Mouse (Mus musculus) stomach, embryonic 16.5 days (tissue): ENCODE measurements around the gene Afg1l. TPM values are rescaled to one million over a fixed set of nuclear protein-coding genes. Genes with fewer than 3 reads are reported as not detected.

Source experiments
- ATAC-seq: fragments of 200-750 bp; cut with Nextera tagmentation; 2 replicates; pipeline ENCODE4 v1.8.0; 2017; ENCODE audit warnings: moderate number of reproducible peaks, moderate TSS enrichment; ENCODE audit not compliant: insufficient read depth, low FRiP score
- H3K27ac ChIP-seq: fragments of 300-500 bp; sonication (generic); 2 replicates; pipeline ENCODE4 v1.5.1; 2014; ENCODE audit warnings: low read length
- H3K27me3 ChIP-seq: fragments of 300-500 bp; sonication (generic); 2 replicates; pipeline ENCODE4 v1.6.1; 2014; ENCODE audit warnings: low read length, control low read depth, mixed read lengths; ENCODE audit not compliant: control insufficient read depth, insufficient read depth
- H3K36me3 ChIP-seq: fragments of 300-500 bp; sonication (generic); 2 replicates; pipeline ENCODE4 v1.6.1; 2014; ENCODE audit warnings: low read length; ENCODE audit not compliant: control insufficient read depth, insufficient read depth
- H3K4me1 ChIP-seq: fragments of 300-500 bp; sonication (generic); 2 replicates; pipeline ENCODE4 v1.6.1; 2014; ENCODE audit warnings: low read length, control low read depth, mixed read lengths; ENCODE audit not compliant: control insufficient read depth, insufficient read depth
- H3K4me2 ChIP-seq: fragments of 300-500 bp; sonication (generic); 2 replicates; pipeline ENCODE4 v1.6.1; 2014; ENCODE audit warnings: low read depth, low read length, mixed read lengths
- H3K4me3 ChIP-seq: fragments of 300-500 bp; sonication (generic); replicated peaks from 2 replicates; pipeline ENCODE4 v1.5.1; 2014; ENCODE audit warnings: mild to moderate bottlenecking, low read length
- H3K9ac ChIP-seq: fragments of 300-500 bp; sonication (generic); 2 replicates; pipeline ENCODE4 v1.6.1; 2014; ENCODE audit warnings: low read length
- H3K9me3 ChIP-seq: fragments of 300-500 bp; sonication (generic); replicated peaks from 2 replicates; pipeline ENCODE4 v1.6.1; 2016; ENCODE audit warnings: low read length, control low read depth; ENCODE audit not compliant: control insufficient read depth
- WGBS: fragments of 180-500 bp; shearing (Covaris S2); extraction: QIAGEN DNeasy Blood & Tissue Kit; methylation state at CpG from one replicate; pipeline ENCODE4 v1.1.7; 2014; 5-methylcytosine and 5-hydroxymethylcytosine counted together
- polyA plus RNA-seq: library from polyadenylated mRNA; unstranded; fragments of >200 nt; fragmentation: Nextera tagmentation; extraction: Ambion mirVana; gene quantifications from 2 replicates; pipeline ENCODE4 v1.2.1, GENCODE M21; 2015

Afg1l gene
- polyA plus RNA-seq, 1 experiment from 2014 or later: 9.2 TPM

GRCm38 (mm10) chr10:42325305-42325704, 153.1 kb downstream of the Afg1l start:
- no peak overlapping the region for H3K9ac ChIP-seq
- no peak overlapping the region for H3K27ac ChIP-seq
- ATAC-seq: no peak
- no peaks in the 10 kb centered on the region for H3K4me1 ChIP-seq
- no peaks in the 10 kb centered on the region for H3K9me3 ChIP-seq
- no peak overlapping the region for H3K4me3 ChIP-seq
- 89% methylated on average over 10 of the region's 10 CpGs for WGBS
- no peaks in the 10 kb centered on the region for H3K36me3 ChIP-seq
- no peaks in the 10 kb centered on the region for H3K27me3 ChIP-seq
- H3K4me2 ChIP-seq: no peak overlapping the region

- H3K9ac ChIP-seq: no peak overlapping the region
- H3K4me3 ChIP-seq: no peak overlapping the region
- no peaks in the 10 kb centered on the region for H3K9me3 ChIP-seq
- H3K4me1 ChIP-seq: no peaks in the 10 kb centered on the region
- H3K27ac ChIP-seq: no peak overlapping the region
- H3K4me2 ChIP-seq: no peak overlapping the region
- no peaks in the 10 kb centered on the region for H3K36me3 ChIP-seq
- ATAC-seq: no peak
- no peaks in the 10 kb centered on the region for H3K27me3 ChIP-seq
Measured at GRCm38 (mm10) chr10:42323978-42324377, 154.4 kb downstream of the Afg1l start.

GRCm38 (mm10) chr10:42313222-42313786, 165.1 kb downstream of the Afg1l start:
- WGBS: 58% methylated on average over 22 of the region's 22 CpGs
- no peak overlapping the region for H3K4me3 ChIP-seq
- no peak overlapping the region for H3K9ac ChIP-seq
- no peaks in the 10 kb centered on the region; the same call in 1 of the 2 replicates for H3K27me3 ChIP-seq
- no peak for ATAC-seq
- no peaks in the 10 kb centered on the region for H3K9me3 ChIP-seq
- H3K36me3 ChIP-seq: no peaks in the 10 kb centered on the region
- H3K27ac ChIP-seq: no peak overlapping the region
- no peaks in the 10 kb centered on the region for H3K4me1 ChIP-seq
- no peak overlapping the region for H3K4me2 ChIP-seq

- Histone ChIP-seq H3K4me3 (no peak overlapping the region), H3K9me3 (no peaks in the 10 kb centered on the region), H3K4me2 (no peak overlapping the region), H3K27me3 (no peaks in the 10 kb centered on the region; the same call in 1 of the 2 replicates), H3K4me1 (no peaks in the 10 kb centered on the region), H3K27ac (no peak overlapping the region), H3K9ac (no peak overlapping the region), H3K36me3 (no peaks in the 10 kb centered on the region)
- 65% methylated on average over 1 of the region's 1 CpGs for WGBS
- ATAC-seq: no peak
Measured at GRCm38 (mm10) chr10:42312557-42312956, 165.8 kb downstream of the Afg1l start.

GRCm38 (mm10) chr10:42308687-42308987, 169.7 kb downstream of the Afg1l start:
- Histone ChIP-seq H3K27me3 (no peaks in the 10 kb centered on the region; the same call in 1 of the 2 replicates), H3K36me3 (no peaks in the 10 kb centered on the region), H3K9ac (peak overlapping the region; percentile 45; the same call in 1 of the 2 replicates), H3K4me1 (no peaks in the 10 kb centered on the region), H3K9me3 (no peaks in the 10 kb centered on the region), H3K4me2 (peak overlapping the region; percentile 55), H3K27ac (no peak overlapping the region), H3K4me3 (peak overlapping the region; percentile 30; the same call in 1 of the 2 replicates)
- ATAC-seq: no peak
- WGBS: 26% methylated on average over 8 of the region's 8 CpGs

- Histone ChIP-seq H3K9me3 (no peaks in the 10 kb centered on the region), H3K27ac (no peak overlapping the region), H3K9ac (peak overlapping the region; percentile 45; the same call in 1 of the 2 replicates), H3K27me3 (no peaks in the 10 kb centered on the region; the same call in 1 of the 2 replicates), H3K4me2 (peak overlapping the region; percentile 55), H3K36me3 (no peaks in the 10 kb centered on the region), H3K4me1 (no peaks in the 10 kb centered on the region), H3K4me3 (peak overlapping the region; percentile 30; the same call in 1 of the 2 replicates)
- WGBS: 10% methylated on average over 20 of the region's 20 CpGs
- ATAC-seq: peak; percentile 31; the same call in 1 of the 2 replicates
Measured at GRCm38 (mm10) chr10:42307980-42308686, 170.2 kb downstream of the Afg1l start.

- Histone ChIP-seq H3K36me3 (no peaks in the 10 kb centered on the region), H3K9me3 (no peaks in the 10 kb centered on the region), H3K4me1 (0 out of 2 replicates have a peak, but pooled peaks cover 2% of the 10 kb centered on the region), H3K27ac (no peak overlapping the region), H3K27me3 (no peaks in the 10 kb centered on the region; the same call in 1 of the 2 replicates), H3K9ac (no peak overlapping the region), H3K4me3 (no peak overlapping the region), H3K4me2 (no peak overlapping the region)
- 85% methylated on average over 8 of the region's 8 CpGs for WGBS
- ATAC-seq: no peak
Measured at GRCm38 (mm10) chr10:42306422-42306821, 171.9 kb downstream of the Afg1l start.

GRCm38 (mm10) chr10:42300805-42301204, 177.6 kb downstream of the Afg1l start:
- no peak overlapping the region for H3K4me3 ChIP-seq
- H3K4me1 ChIP-seq: 0 out of 2 replicates have a peak, but pooled peaks cover 2% of the 10 kb centered on the region
- no peak overlapping the region for H3K9ac ChIP-seq
- no peak for ATAC-seq
- 49% methylated on average over 4 of the region's 4 CpGs for WGBS
- H3K4me2 ChIP-seq: no peak overlapping the region
- no peaks in the 10 kb centered on the region for H3K27me3 ChIP-seq
- H3K27ac ChIP-seq: no peak overlapping the region
- no peaks in the 10 kb centered on the region for H3K9me3 ChIP-seq
- H3K36me3 ChIP-seq: no peaks in the 10 kb centered on the region

GRCm38 (mm10) chr10:42299967-42300366, 178.4 kb downstream of the Afg1l start:
- Histone ChIP-seq H3K27me3 (no peaks in the 10 kb centered on the region), H3K4me1 (0 out of 2 replicates have a peak, but pooled peaks cover 2% of the 10 kb centered on the region), H3K4me3 (no peak overlapping the region), H3K27ac (no peak overlapping the region), H3K36me3 (no peaks in the 10 kb centered on the region), H3K4me2 (no peak overlapping the region), H3K9me3 (no peaks in the 10 kb centered on the region), H3K9ac (no peak overlapping the region)
- ATAC-seq: no peak
- WGBS: 39% methylated on average over 7 of the region's 7 CpGs
